Mouse (Mus musculus): ENCODE data around the gene Gm20388. TPM values are rescaled to one million over a fixed set of nuclear protein-coding genes. Genes with fewer than 3 reads are reported as not detected.

The Gm20388 gene
- polyA plus RNA-seq, 2 experiments: 8.5 TPM; not detected in 1

DNA sequence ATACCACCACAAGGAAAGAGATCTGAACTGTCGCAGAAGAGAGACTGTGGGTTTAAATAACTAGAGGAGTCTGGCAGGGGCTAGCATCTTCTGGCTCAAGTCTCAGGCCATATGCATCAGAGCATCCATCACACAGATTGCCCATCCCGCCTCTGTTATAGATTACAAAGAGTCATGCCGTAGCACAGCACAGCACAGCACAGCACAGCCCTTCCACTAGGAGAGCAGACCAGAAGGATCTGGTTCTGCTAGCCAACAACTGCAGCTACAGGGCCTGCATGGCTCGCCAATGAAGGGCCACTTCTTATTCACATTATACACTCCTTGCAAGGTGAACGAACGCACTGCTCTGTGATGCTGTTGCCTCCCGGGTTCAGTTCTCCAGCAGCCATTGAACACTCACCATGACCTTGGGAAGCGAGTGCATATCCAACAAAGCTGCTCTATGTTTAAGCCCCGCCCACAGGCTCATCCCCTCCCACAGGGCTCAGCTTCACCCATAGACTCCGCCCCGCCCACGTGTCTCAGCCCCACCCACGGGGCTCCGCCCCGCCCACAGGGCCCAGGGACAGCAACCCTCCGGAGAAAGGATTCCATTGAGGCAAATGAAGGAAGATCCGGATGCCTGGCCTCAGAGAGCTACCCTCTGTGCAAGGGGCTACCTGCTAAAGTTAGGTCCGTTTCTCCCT lies 3771.6 kb downstream of the Gm20388 start:
- TF ChIP-seq CTCF (IDR thresholded peaks at IDR 0.05; ENCODE audit: low read depth) (no peak), EP300 (IDR thresholded peaks at IDR 0.05; ENCODE audit: low read depth) (no peak)
- Histone ChIP-seq H3K27me3 (ENCODE audit: control insufficient read depth, insufficient read depth, low read length) (no peaks in the 10 kb centered on the region), H3K4me1 (replicated peaks; ENCODE audit: control insufficient read depth in 2 of 2, insufficient read depth in 2 of 2, low read length in 1 of 2) (peaks cover 0 to 4% of the 10 kb centered on the region in 2 experiments; a peak in 1 of 4 replicates), H3K4me2 (ENCODE audit: low read depth) (no peak overlapping the region), H3K4me3 (ENCODE audit: insufficient read depth in 1 of 2, low read depth in 2 of 2, low read length in 2 of 2) (no peak overlapping the region), H3K36me3 (replicated peaks; ENCODE audit: control insufficient read depth, insufficient read depth, low read depth) (no peaks in the 10 kb centered on the region), H3K27ac (no peak overlapping the region), H3K9ac (replicated peaks) (no peak overlapping the region), H3K9me3 (ENCODE audit: control insufficient read depth, low read length) (no peaks in the 10 kb centered on the region)
- ATAC-seq (ENCODE audit: insufficient read depth): peak; percentile 65
- DNase-seq (ENCODE audit: low read depth in 3 of 3, low spot score in 3 of 3): peak; percentile 30 to 48 (median 40)
- 26% methylated on average over 18 of the region's 18 CpGs for WGBS (ENCODE audit: insufficient replicate concordance)

DNA sequence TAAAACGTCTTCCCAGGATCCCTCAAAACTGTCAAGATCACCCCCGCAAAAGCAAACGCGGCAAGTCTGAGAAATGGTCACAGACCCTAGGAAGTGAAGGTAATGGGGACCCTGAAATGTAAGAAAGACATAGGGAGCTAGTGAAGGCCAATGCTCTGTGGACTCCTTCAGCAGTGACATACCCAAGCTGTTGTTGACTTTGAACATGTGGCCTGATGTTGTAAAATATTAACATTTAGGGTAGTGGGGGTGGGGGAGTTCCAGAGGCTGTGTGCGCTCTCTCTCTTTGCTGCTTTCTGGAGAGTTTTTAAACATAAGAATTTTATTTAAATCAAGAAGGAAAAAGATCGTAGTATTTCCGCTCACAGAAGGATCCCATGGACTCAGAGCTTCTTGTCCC lies 3772.7 kb downstream of the Gm20388 start:
- ATAC-seq (ENCODE audit: insufficient read depth): no peak; the same call in 1 of the 2 replicates
- no peak for TF ChIP-seq EP300 (IDR thresholded peaks at IDR 0.05; ENCODE audit: low read depth)
- TF ChIP-seq CTCF (IDR thresholded peaks at IDR 0.05; ENCODE audit: low read depth): no peak
- WGBS (ENCODE audit: insufficient replicate concordance): 54% methylated on average over 7 of the region's 7 CpGs
- H3K4me3 ChIP-seq (ENCODE audit: insufficient read depth in 1 of 2, low read depth in 2 of 2, low read length in 2 of 2): no peak overlapping the region
- no peaks in the 10 kb centered on the region for H3K9me3 ChIP-seq (ENCODE audit: control insufficient read depth, low read length)
- no peaks in the 10 kb centered on the region for H3K36me3 ChIP-seq (replicated peaks; ENCODE audit: control insufficient read depth, insufficient read depth, low read depth)
- no peak overlapping the region for H3K27ac ChIP-seq
- no peak overlapping the region for H3K4me2 ChIP-seq (ENCODE audit: low read depth)
- peaks cover 0 to 4% of the 10 kb centered on the region in 2 experiments; a peak in 1 of 4 replicates for H3K4me1 ChIP-seq (replicated peaks; ENCODE audit: control insufficient read depth in 2 of 2, insufficient read depth in 2 of 2, low read length in 1 of 2)
- no peaks in the 10 kb centered on the region for H3K27me3 ChIP-seq (ENCODE audit: control insufficient read depth, insufficient read depth, low read length)
- no peak overlapping the region for H3K9ac ChIP-seq (replicated peaks)
- DNase-seq (ENCODE audit: low read depth in 3 of 3, low spot score in 3 of 3): no peak

DNA sequence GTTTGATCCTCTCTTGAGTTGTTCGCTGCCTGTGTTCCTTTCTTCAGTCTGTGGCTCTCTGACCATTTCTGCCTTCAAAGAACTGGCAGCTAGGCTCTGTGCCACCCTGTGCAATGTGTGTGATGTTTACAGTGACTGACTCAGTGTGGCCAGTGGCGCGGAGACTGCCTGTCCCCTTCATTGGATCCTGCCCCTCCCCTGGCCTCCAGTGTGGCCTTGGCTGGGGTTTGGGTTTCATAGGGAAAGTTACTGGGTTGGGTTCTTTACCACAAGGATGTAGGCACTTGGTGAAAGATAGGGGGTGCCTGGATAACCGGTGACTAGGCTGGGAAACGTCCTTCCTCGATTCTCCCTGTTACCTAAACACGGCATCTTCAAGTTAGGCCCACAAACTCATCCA lies 3774.2 kb downstream of the Gm20388 start:
- Histone ChIP-seq H3K36me3 (replicated peaks; ENCODE audit: control insufficient read depth, insufficient read depth, low read depth) (no peaks in the 10 kb centered on the region), H3K4me1 (replicated peaks; ENCODE audit: control insufficient read depth in 2 of 2, insufficient read depth in 2 of 2, low read length in 1 of 2) (peaks cover 0 to 4% of the 10 kb centered on the region in 2 experiments; a peak in 1 of 4 replicates)
- 63% methylated on average over 7 of the region's 7 CpGs for WGBS (ENCODE audit: insufficient replicate concordance)

DNA sequence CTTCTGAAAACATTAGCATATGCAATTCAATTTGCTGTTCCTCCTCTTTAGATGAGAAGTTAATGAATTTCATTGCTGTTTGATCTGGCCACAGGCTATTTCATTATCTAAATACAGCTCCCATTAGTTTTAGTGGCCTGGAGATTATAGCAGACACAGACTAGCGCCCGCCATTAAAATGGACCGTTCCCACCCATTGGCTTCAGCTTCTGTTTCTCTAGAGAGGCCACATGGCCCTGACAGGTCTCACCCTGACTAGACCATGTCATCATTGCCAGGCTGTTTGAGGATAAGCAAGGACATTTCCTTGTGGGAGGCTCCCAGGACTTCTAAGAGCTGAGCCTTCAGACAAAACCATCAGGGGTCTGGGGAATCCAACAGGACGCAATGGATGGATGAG lies 3774.8 kb downstream of the Gm20388 start:
- Histone ChIP-seq H3K9ac (replicated peaks) (no peak overlapping the region), H3K27me3 (ENCODE audit: control insufficient read depth, insufficient read depth, low read length) (no peaks in the 10 kb centered on the region), H3K4me1 (replicated peaks; ENCODE audit: control insufficient read depth in 2 of 2, insufficient read depth in 2 of 2, low read length in 1 of 2) (peaks cover 0 to 4% of the 10 kb centered on the region in 2 experiments; a peak in 1 of 4 replicates), H3K36me3 (replicated peaks; ENCODE audit: control insufficient read depth, insufficient read depth, low read depth) (no peaks in the 10 kb centered on the region), H3K9me3 (ENCODE audit: control insufficient read depth, low read length) (no peaks in the 10 kb centered on the region), H3K4me2 (ENCODE audit: low read depth) (no peak overlapping the region), H3K4me3 (ENCODE audit: insufficient read depth in 1 of 2, low read depth in 2 of 2, low read length in 2 of 2) (no peak overlapping the region), H3K27ac (no peak overlapping the region)
- DNase-seq (ENCODE audit: low read depth in 3 of 3, low spot score in 3 of 3): no peak
- TF ChIP-seq EP300 (IDR thresholded peaks at IDR 0.05; ENCODE audit: low read depth) (no peak), CTCF (IDR thresholded peaks at IDR 0.05; ENCODE audit: low read depth) (no peak)
- WGBS (ENCODE audit: insufficient replicate concordance): 64% methylated on average over 4 of the region's 4 CpGs
- no peak for ATAC-seq (ENCODE audit: insufficient read depth)

More for the DNA sequence above, 3774.2 kb downstream of the Gm20388 start:
- Histone ChIP-seq H3K9me3 (ENCODE audit: control insufficient read depth, low read length) (no peaks in the 10 kb centered on the region), H3K27ac (no peak overlapping the region), H3K9ac (replicated peaks) (no peak overlapping the region), H3K4me3 (ENCODE audit: insufficient read depth in 1 of 2, low read depth in 2 of 2, low read length in 2 of 2) (no peak overlapping the region), H3K27me3 (ENCODE audit: control insufficient read depth, insufficient read depth, low read length) (no peaks in the 10 kb centered on the region), H3K4me2 (ENCODE audit: low read depth) (no peak overlapping the region)
- ATAC-seq (ENCODE audit: insufficient read depth): no peak
- no peak for DNase-seq (ENCODE audit: low read depth in 3 of 3, low spot score in 3 of 3)
- TF ChIP-seq CTCF (IDR thresholded peaks at IDR 0.05; ENCODE audit: low read depth) (no peak), EP300 (IDR thresholded peaks at IDR 0.05; ENCODE audit: low read depth) (no peak)

DNA sequence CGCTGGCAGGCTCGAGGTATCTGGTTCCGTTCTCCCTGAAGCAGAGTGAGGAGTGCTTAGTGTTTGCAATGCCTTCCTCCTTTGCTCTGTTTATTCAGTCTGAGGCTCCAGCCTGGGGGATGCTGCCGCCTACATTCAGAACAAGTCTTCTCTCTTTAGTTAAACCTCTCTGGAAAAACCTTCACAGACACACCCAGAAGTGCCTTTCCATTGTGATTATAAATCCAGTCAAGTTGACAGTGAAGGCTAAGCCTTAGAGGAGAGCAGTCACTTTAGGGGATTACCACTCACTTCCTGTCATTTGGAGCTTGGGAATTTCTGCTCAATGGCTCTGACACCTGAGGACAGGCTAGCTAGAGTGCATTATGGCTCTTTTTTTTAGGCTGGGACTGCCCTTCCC lies 3777.2 kb downstream of the Gm20388 start:
- Histone ChIP-seq H3K27ac (no peak overlapping the region), H3K36me3 (replicated peaks; ENCODE audit: control insufficient read depth, insufficient read depth, low read depth) (no peaks in the 10 kb centered on the region), H3K4me2 (ENCODE audit: low read depth) (no peak overlapping the region), H3K9ac (replicated peaks) (no peak overlapping the region), H3K4me1 (replicated peaks; ENCODE audit: control insufficient read depth in 2 of 2, insufficient read depth in 2 of 2, low read length in 1 of 2) (peaks cover 0 to under 1% of the 10 kb centered on the region in 2 experiments; a peak in 1 of 4 replicates), H3K9me3 (ENCODE audit: control insufficient read depth, low read length) (no peaks in the 10 kb centered on the region), H3K4me3 (ENCODE audit: insufficient read depth in 1 of 2, low read depth in 2 of 2, low read length in 2 of 2) (no peak overlapping the region), H3K27me3 (ENCODE audit: control insufficient read depth, insufficient read depth, low read length) (no peaks in the 10 kb centered on the region)
- DNase-seq (ENCODE audit: low read depth in 3 of 3, low spot score in 3 of 3) (no peak), ATAC-seq (ENCODE audit: insufficient read depth) (no peak)
- no peak for TF ChIP-seq EP300 (IDR thresholded peaks at IDR 0.05; ENCODE audit: low read depth)
- no peak for TF ChIP-seq CTCF (IDR thresholded peaks at IDR 0.05; ENCODE audit: low read depth)
- 49% methylated on average over 4 of the region's 4 CpGs for WGBS (ENCODE audit: insufficient replicate concordance)

Measured in liver, embryonic 14.5 days (tissue).